Mouse (Mus musculus) forebrain, embryonic 12.5 days (tissue): Measurements from ENCODE around the gene 4933428G20Rik. TPM values are rescaled to one million over a fixed set of nuclear protein-coding genes. Genes with fewer than 3 reads are reported as not detected.
A peak's percentile ranks its signal among the peaks of the same experiment; 100 is the strongest.

Source experiments
- ATAC-seq: fragments of 200-750 bp; cut with Nextera tagmentation; 2 replicates; pipeline ENCODE4 v1.8.0; 2017; ENCODE audit warnings: moderate TSS enrichment; ENCODE audit not compliant: low FRiP score
- H3K27ac ChIP-seq: fragments of 300-500 bp; sonication (generic); 2 replicates; pipeline ENCODE4 v1.5.1; 2016; ENCODE audit warnings: mild to moderate bottlenecking
- H3K27me3 ChIP-seq: fragments of 300-500 bp; sonication (generic); 2 replicates; pipeline ENCODE4 v1.6.1; 2016; ENCODE audit warnings: mild to moderate bottlenecking
- H3K36me3 ChIP-seq: fragments of 300-500 bp; sonication (generic); replicated peaks from 2 replicates; pipeline ENCODE4 v1.6.1; 2016; ENCODE audit warnings: mild to moderate bottlenecking
- H3K4me1 ChIP-seq: fragments of 300-500 bp; sonication (generic); 2 replicates; pipeline ENCODE4 v1.6.1; 2016
- H3K4me2 ChIP-seq: fragments of 300-500 bp; sonication (generic); 2 replicates; pipeline ENCODE4 v1.6.1; 2016; ENCODE audit warnings: mild to moderate bottlenecking, moderate library complexity
- H3K4me3 ChIP-seq: fragments of 300-500 bp; sonication (generic); replicated peaks from 2 replicates; pipeline ENCODE4 v1.5.1; 2016; ENCODE audit warnings: mild to moderate bottlenecking
- H3K9ac ChIP-seq: fragments of 300-500 bp; sonication (generic); 2 replicates; pipeline ENCODE4 v1.6.1; 2016; ENCODE audit warnings: mild to moderate bottlenecking
- H3K9me3 ChIP-seq: fragments of 300-500 bp; sonication (generic); 2 replicates; pipeline ENCODE4 v1.6.1; 2016
- WGBS: fragments of 180-500 bp; shearing (Covaris S2); methylation state at CpG from one replicate; pipeline ENCODE4 v1.1.7; 2016; 5-methylcytosine and 5-hydroxymethylcytosine counted together
- polyA plus RNA-seq: library from polyadenylated mRNA; unstranded; fragments of >200 nt; fragmentation: Nextera tagmentation; extraction: Ambion mirVana; gene quantifications from 2 replicates; pipeline ENCODE4 v1.2.1, GENCODE M21; 2016

Gene 4933428G20Rik
- polyA plus RNA-seq, 1 experiment from 2014 or later = 0.50 TPM

- Histone ChIP-seq H3K4me3 (no peak overlapping the region), H3K36me3 (0 out of 2 replicates have a peak, but pooled peaks cover 4% of the 10 kb centered on the region), H3K9me3 (no peaks in the 10 kb centered on the region), H3K9ac (no peak overlapping the region), H3K4me2 (no peak overlapping the region), H3K4me1 (peaks cover 29% of the 10 kb centered on the region), H3K27me3 (peaks cover 9% of the 10 kb centered on the region), H3K27ac (no peak overlapping the region)
- ATAC-seq = no peak
- WGBS = 70% methylated on average over 7 of the region's 7 CpGs
Observed at GRCm38 (mm10) chr11:97447979-97448378, 52.2 kb downstream of the 4933428G20Rik start.

GRCm38 (mm10) chr11:97445999-97446511, 54.1 kb downstream of the 4933428G20Rik start:
- Histone ChIP-seq H3K4me2 (no peak overlapping the region), H3K36me3 (no peaks in the 10 kb centered on the region), H3K4me1 (peaks cover 31% of the 10 kb centered on the region), H3K4me3 (no peak overlapping the region), H3K9me3 (no peaks in the 10 kb centered on the region), H3K9ac (no peak overlapping the region), H3K27me3 (peaks cover 28% of the 10 kb centered on the region), H3K27ac (no peak overlapping the region)
- 55% methylated on average over 4 of the region's 4 CpGs for WGBS
- ATAC-seq = no peak

GRCm38 (mm10) chr11:97445596-97445995, 54.5 kb downstream of the 4933428G20Rik start:
- peaks cover 28% of the 10 kb centered on the region for H3K4me1 ChIP-seq
- no peaks in the 10 kb centered on the region for H3K9me3 ChIP-seq
- no peaks in the 10 kb centered on the region for H3K36me3 ChIP-seq
- peaks cover 33% of the 10 kb centered on the region for H3K27me3 ChIP-seq
- H3K4me2 ChIP-seq = no peak overlapping the region
- H3K4me3 ChIP-seq = no peak overlapping the region
- 0 out of 2 replicates have a peak overlapping the region, but pooled peaks have one; percentile 0 for H3K27ac ChIP-seq
- 82% methylated on average over 6 of the region's 6 CpGs for WGBS
- H3K9ac ChIP-seq = no peak overlapping the region
- ATAC-seq = no peak

- Histone ChIP-seq H3K9me3 (no peaks in the 10 kb centered on the region), H3K4me1 (peaks cover 23% of the 10 kb centered on the region), H3K4me2 (no peak overlapping the region), H3K9ac (no peak overlapping the region), H3K36me3 (no peaks in the 10 kb centered on the region), H3K27me3 (peaks cover 58% of the 10 kb centered on the region), H3K4me3 (no peak overlapping the region), H3K27ac (no peak overlapping the region)
- no peak for ATAC-seq
- 89% methylated on average over 11 of the region's 11 CpGs for WGBS
Observed at GRCm38 (mm10) chr11:97442891-97443675, 57.1 kb downstream of the 4933428G20Rik start.

GRCm38 (mm10) chr11:97441658-97442125, 58.4 kb downstream of the 4933428G20Rik start:
- H3K4me3 ChIP-seq = no peak overlapping the region
- H3K9ac ChIP-seq = no peak overlapping the region
- no peaks in the 10 kb centered on the region for H3K9me3 ChIP-seq
- peaks cover 65% of the 10 kb centered on the region for H3K27me3 ChIP-seq
- 0 out of 2 replicates have a peak overlapping the region, but pooled peaks have one; percentile 26 for H3K27ac ChIP-seq
- H3K4me1 ChIP-seq = peaks cover 30% of the 10 kb centered on the region
- H3K36me3 ChIP-seq = no peaks in the 10 kb centered on the region
- ATAC-seq = no peak
- WGBS = 7% methylated on average over 3 of the region's 3 CpGs
- H3K4me2 ChIP-seq = peak overlapping the region; percentile 23

- H3K9me3 ChIP-seq = no peaks in the 10 kb centered on the region
- no peaks in the 10 kb centered on the region for H3K36me3 ChIP-seq
- H3K27me3 ChIP-seq = peaks cover 65% of the 10 kb centered on the region
- peak overlapping the region; percentile 23 for H3K4me2 ChIP-seq
- H3K9ac ChIP-seq = no peak overlapping the region
- 0 out of 2 replicates have a peak overlapping the region, but pooled peaks have one; percentile 0 for H3K4me3 ChIP-seq
- peaks cover 30% of the 10 kb centered on the region for H3K4me1 ChIP-seq
- ATAC-seq = no peak
- WGBS = 60% methylated on average over 15 of the region's 15 CpGs
- H3K27ac ChIP-seq = 0 out of 2 replicates have a peak overlapping the region, but pooled peaks have one; percentile 26
Observed at GRCm38 (mm10) chr11:97441036-97441657, 59.0 kb downstream of the 4933428G20Rik start.

Other genes with a start within 250 kb of the 4933428G20Rik start
- gene Npepps, start 219.7 kb downstream of the 4933428G20Rik start, polyA plus RNA-seq = 138 and 146 TPM in 2 replicates
- 51.3 and 53.3 TPM in 2 replicates for gene Mrpl45, start 184.6 kb downstream of the 4933428G20Rik start, polyA plus RNA-seq
- 0.11 and 0.22 TPM in 2 replicates for gene Gpr179, start 148.3 kb downstream of the 4933428G20Rik start, polyA plus RNA-seq
- gene Socs7, start 137.8 kb downstream of the 4933428G20Rik start, polyA plus RNA-seq = 7.9 and 8.0 TPM in 2 replicates
- gene Arhgap23, start 84.8 kb downstream of the 4933428G20Rik start, polyA plus RNA-seq = 4.2 and 5.1 TPM in 2 replicates
- 5.2 and 5.7 TPM in 2 replicates for gene Srcin1, start 75.8 kb upstream of the 4933428G20Rik start, polyA plus RNA-seq
- 10.0 and 11.9 TPM in 2 replicates for gene Epop, start 129.4 kb upstream of the 4933428G20Rik start, polyA plus RNA-seq
- 3.3 and 3.7 TPM in 2 replicates for gene Mllt6, start 163.1 kb upstream of the 4933428G20Rik start, polyA plus RNA-seq
- gene Cisd3, start 185.5 kb upstream of the 4933428G20Rik start, polyA plus RNA-seq = 13.2 and 14.9 TPM in 2 replicates
- gene Pcgf2, start 200.2 kb upstream of the 4933428G20Rik start, polyA plus RNA-seq = 24.2 TPM in 2 replicates
- gene Psmb3, start 203.1 kb upstream of the 4933428G20Rik start, polyA plus RNA-seq = 457 TPM in 2 replicates
- gene Pip4k2b, start 244.4 kb upstream of the 4933428G20Rik start, polyA plus RNA-seq = 2.7 and 2.8 TPM in 2 replicates